Mouse (Mus musculus) hindbrain, embryonic 16.5 days (tissue): ENCODE results near the gene Pigh. TPM values are rescaled to one million over a fixed set of nuclear protein-coding genes. Genes with fewer than 3 reads are reported as not detected.

ENCODE experiments used
- ATAC-seq: fragments of 200-750 bp; cut with Nextera tagmentation; 2 replicates; pipeline ENCODE4 v1.8.0; 2017; ENCODE audit warnings: moderate TSS enrichment, moderate library complexity
- H3K27ac ChIP-seq: fragments of 300-500 bp; sonication (generic); 2 replicates; pipeline ENCODE4 v1.5.1; 2014; ENCODE audit warnings: low read depth, mild to moderate bottlenecking, control low read depth, low read length, moderate library complexity
- H3K27me3 ChIP-seq: fragments of 300-500 bp; sonication (generic); replicated peaks from 2 replicates; pipeline ENCODE4 v1.6.1; 2014; ENCODE audit warnings: low read length; ENCODE audit not compliant: control insufficient read depth, insufficient read depth
- H3K36me3 ChIP-seq: fragments of 300-500 bp; sonication (generic); 2 replicates; pipeline ENCODE4 v1.6.1; 2014; ENCODE audit warnings: mild to moderate bottlenecking, low read length, moderate library complexity, mixed read lengths; ENCODE audit not compliant: control insufficient read depth, insufficient read depth
- H3K4me1 ChIP-seq: fragments of 300-500 bp; sonication (generic); 2 replicates; pipeline ENCODE4 v1.6.1; 2014; ENCODE audit warnings: low read depth, low read length; ENCODE audit not compliant: control insufficient read depth, insufficient read depth
- H3K4me2 ChIP-seq: fragments of 300-500 bp; sonication (generic); 2 replicates; pipeline ENCODE4 v1.6.1; 2014; ENCODE audit warnings: mild to moderate bottlenecking, low read length, control low read depth, moderate library complexity
- H3K4me3 ChIP-seq: fragments of 300-500 bp; sonication (generic); 2 replicates; pipeline ENCODE4 v1.5.1; 2014; ENCODE audit warnings: mild to moderate bottlenecking, low read length, control low read depth, moderate library complexity
- H3K9ac ChIP-seq: fragments of 300-500 bp; sonication (generic); 2 replicates; pipeline ENCODE4 v1.6.1; 2014; ENCODE audit warnings: low read depth, mild to moderate bottlenecking, control low read depth, low read length, moderate library complexity
- H3K9me3 ChIP-seq: fragments of 300-500 bp; sonication (generic); 2 replicates; pipeline ENCODE4 v1.6.1; 2014; ENCODE audit warnings: mild to moderate bottlenecking, low read length, moderate library complexity; ENCODE audit not compliant: control insufficient read depth
- WGBS: fragments of 180-500 bp; shearing (Covaris S2); extraction: QIAGEN DNeasy Blood & Tissue Kit; methylation state at CpG from one replicate; pipeline ENCODE4 v1.1.7; 2014; 5-methylcytosine and 5-hydroxymethylcytosine counted together
- polyA plus RNA-seq: library from polyadenylated mRNA; unstranded; fragments of >200 nt; fragmentation: Nextera tagmentation; extraction: Ambion mirVana; gene quantifications from 2 replicates; pipeline ENCODE4 v1.2.1, GENCODE M21; 2015

Pigh gene
- polyA plus RNA-seq, 1 experiment from 2014 or later, result 20.2 TPM

DNA sequence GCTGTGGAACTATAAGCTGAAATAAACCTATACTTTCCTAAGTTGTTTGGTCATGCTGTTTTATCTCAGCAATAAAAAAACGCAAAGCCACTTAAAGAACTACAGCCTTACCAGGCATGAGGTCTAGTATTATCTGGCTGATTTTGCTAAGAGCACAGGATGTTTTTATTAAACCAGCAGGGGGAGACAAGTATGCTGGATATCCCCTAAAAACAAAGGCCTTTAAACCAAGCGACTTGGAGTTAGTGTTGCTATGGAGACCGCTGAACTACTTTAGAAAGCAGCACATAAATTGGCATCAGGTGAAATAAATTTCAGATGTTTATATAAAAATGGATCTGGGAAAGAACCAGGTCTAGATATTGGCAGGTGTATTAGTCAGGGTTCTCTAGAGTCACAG is 33.4 kb upstream of the Pigh start:
- H3K27me3 ChIP-seq, result no peaks in the 10 kb centered on the region
- H3K4me1 ChIP-seq, result no peaks in the 10 kb centered on the region
- ATAC-seq, result peak; percentile 81
- no peak overlapping the region for H3K9ac ChIP-seq
- H3K4me3 ChIP-seq, result no peak overlapping the region
- no peaks in the 10 kb centered on the region for H3K9me3 ChIP-seq
- WGBS, result 32% methylated on average over 3 of the region's 3 CpGs
- no peak overlapping the region for H3K4me2 ChIP-seq
- no peak overlapping the region for H3K27ac ChIP-seq
- no peaks in the 10 kb centered on the region for H3K36me3 ChIP-seq

- no peak for ATAC-seq
- Histone ChIP-seq H3K27me3 (no peaks in the 10 kb centered on the region), H3K36me3 (no peaks in the 10 kb centered on the region), H3K4me2 (no peak overlapping the region), H3K4me3 (no peak overlapping the region), H3K27ac (no peak overlapping the region), H3K9ac (no peak overlapping the region), H3K9me3 (no peaks in the 10 kb centered on the region), H3K4me1 (no peaks in the 10 kb centered on the region)
- 92% methylated on average over 4 of the region's 4 CpGs for WGBS
Observed at GRCm38 (mm10) chr12:79118991-79119390, 29.5 kb upstream of the Pigh start.

DNA sequence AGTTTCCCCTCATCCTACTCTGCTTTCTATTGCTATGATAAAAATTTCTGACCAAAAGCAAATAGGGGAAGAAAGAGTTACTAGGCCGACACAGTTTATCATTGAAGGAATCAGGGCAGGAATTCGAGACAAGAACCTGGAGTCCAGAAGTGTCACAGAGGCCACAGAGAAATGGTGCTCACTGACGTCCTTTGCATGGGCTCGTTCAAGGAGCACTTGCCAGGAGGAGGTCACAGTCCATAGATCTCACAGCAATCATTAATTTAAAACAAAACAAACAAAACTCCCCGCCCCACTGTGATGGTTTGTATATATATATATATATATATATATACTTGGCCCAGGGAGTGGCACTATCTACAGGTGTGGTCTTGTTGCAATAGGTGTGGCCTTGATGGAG is 15.9 kb upstream of the Pigh start:
- Histone ChIP-seq H3K4me2 (no peak overlapping the region), H3K27me3 (no peaks in the 10 kb centered on the region), H3K36me3 (no peaks in the 10 kb centered on the region), H3K9ac (no peak overlapping the region), H3K9me3 (no peaks in the 10 kb centered on the region), H3K4me3 (no peak overlapping the region), H3K27ac (no peak overlapping the region), H3K4me1 (no peaks in the 10 kb centered on the region)
- 88% methylated on average over 5 of the region's 5 CpGs for WGBS
- ATAC-seq, result no peak

DNA sequence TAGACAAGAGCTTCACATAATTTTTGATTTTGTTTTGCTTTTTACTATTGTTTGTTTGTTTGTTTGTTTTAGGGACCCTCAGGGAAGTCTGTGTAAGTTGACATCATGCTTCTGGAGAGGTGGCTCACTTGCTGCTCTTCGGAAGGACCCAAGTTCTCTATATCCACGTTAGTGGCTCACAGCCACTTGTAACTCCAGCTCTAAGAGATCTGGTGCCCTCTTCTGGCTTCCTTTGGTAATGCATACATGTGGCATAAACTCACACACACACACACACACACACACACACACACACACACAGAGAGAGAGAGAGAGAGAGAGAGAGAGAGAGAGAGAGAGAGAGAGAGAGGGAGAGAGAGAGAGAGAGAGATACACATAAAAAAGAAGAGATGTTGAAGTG is 15.1 kb upstream of the Pigh start:
- no peak overlapping the region for H3K4me3 ChIP-seq
- no peaks in the 10 kb centered on the region for H3K27me3 ChIP-seq
- ATAC-seq, result no peak
- no peak overlapping the region for H3K4me2 ChIP-seq
- H3K9me3 ChIP-seq, result no peaks in the 10 kb centered on the region
- no peak overlapping the region for H3K9ac ChIP-seq
- no peak overlapping the region for H3K27ac ChIP-seq
- H3K36me3 ChIP-seq, result no peaks in the 10 kb centered on the region
- H3K4me1 ChIP-seq, result no peaks in the 10 kb centered on the region
- 78% methylated on average over 2 of the region's 2 CpGs for WGBS

DNA sequence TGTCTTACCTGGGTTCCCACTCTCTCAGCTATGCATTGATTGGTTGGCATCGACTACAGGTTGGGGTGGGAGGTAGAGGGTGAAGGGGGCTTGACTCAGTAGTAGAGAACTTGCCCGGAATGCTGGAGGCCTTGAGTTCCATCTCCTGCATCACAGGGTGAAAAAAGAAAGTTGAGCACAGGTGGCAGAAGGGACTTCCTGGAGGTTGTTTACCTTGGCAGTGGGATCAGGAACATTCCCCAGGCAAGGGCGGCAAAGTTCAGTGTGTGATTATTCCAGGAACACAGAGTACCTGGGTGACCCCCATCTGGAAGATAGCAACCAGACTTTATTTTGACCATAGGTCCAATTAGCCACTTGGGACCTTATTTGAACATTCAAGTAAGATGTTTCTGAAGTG is 14.3 kb upstream of the Pigh start:
- WGBS, result 97% methylated on average over 3 of the region's 3 CpGs

GRCm38 (mm10) chr12:79097106-79097752 is 7.8 kb upstream of the Pigh start:
- Histone ChIP-seq H3K4me3 (no peak overlapping the region), H3K9ac (no peak overlapping the region), H3K36me3 (no peaks in the 10 kb centered on the region), H3K27ac (no peak overlapping the region), H3K27me3 (no peaks in the 10 kb centered on the region), H3K4me1 (no peaks in the 10 kb centered on the region), H3K4me2 (no peak overlapping the region), H3K9me3 (no peaks in the 10 kb centered on the region)
- ATAC-seq, result no peak
- WGBS, result 62% methylated on average over 3 of the region's 3 CpGs

More for the DNA sequence above, 14.3 kb upstream of the Pigh start:
- Histone ChIP-seq H3K9me3 (no peaks in the 10 kb centered on the region), H3K4me2 (no peak overlapping the region), H3K9ac (no peak overlapping the region), H3K4me1 (no peaks in the 10 kb centered on the region), H3K36me3 (no peaks in the 10 kb centered on the region), H3K27ac (no peak overlapping the region), H3K4me3 (no peak overlapping the region), H3K27me3 (no peaks in the 10 kb centered on the region)
- ATAC-seq, result no peak

GRCm38 (mm10) chr12:79092569-79092968 is 3.1 kb upstream of the Pigh start:
- no peaks in the 10 kb centered on the region for H3K9me3 ChIP-seq
- H3K4me2 ChIP-seq, result no peak overlapping the region
- H3K9ac ChIP-seq, result no peak overlapping the region
- ATAC-seq, result no peak
- WGBS, result 50% methylated on average over 4 of the region's 4 CpGs
- peaks cover 8% of the 10 kb centered on the region; the same call in 1 of the 2 replicates for H3K4me1 ChIP-seq
- no peak overlapping the region for H3K4me3 ChIP-seq
- no peaks in the 10 kb centered on the region for H3K36me3 ChIP-seq
- H3K27me3 ChIP-seq, result no peaks in the 10 kb centered on the region
- H3K27ac ChIP-seq, result no peak overlapping the region

GRCm38 (mm10) chr12:79073362-79073761 is 16.1 kb downstream of the Pigh start:
- H3K27me3 ChIP-seq, result no peaks in the 10 kb centered on the region
- no peak for ATAC-seq
- H3K9ac ChIP-seq, result no peak overlapping the region
- H3K27ac ChIP-seq, result no peak overlapping the region
- no peak overlapping the region for H3K4me2 ChIP-seq
- no peaks in the 10 kb centered on the region for H3K4me1 ChIP-seq
- H3K9me3 ChIP-seq, result no peaks in the 10 kb centered on the region
- WGBS, result 96% methylated on average over 6 of the region's 6 CpGs
- H3K36me3 ChIP-seq, result peaks cover 21% of the 10 kb centered on the region; the same call in 1 of the 2 replicates
- H3K4me3 ChIP-seq, result no peak overlapping the region

DNA sequence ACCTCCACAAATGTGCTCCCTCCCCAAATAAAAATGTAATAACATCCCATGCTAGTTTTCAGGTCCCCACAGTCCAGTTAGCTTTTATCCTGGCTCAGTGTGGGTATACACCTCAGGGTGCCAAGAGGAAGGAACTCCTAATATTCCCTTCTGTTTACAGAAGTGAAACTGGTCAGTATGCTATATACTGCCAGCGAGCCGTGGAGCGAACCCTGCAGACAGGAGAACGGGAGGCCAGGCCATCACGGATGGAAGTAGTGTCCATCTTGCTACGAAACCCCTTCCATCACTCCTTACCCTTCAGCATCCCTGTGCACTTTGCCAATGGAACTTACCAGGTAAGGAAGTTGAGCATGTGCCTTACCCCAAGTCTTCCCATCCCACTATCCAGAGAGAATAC is 16.9 kb downstream of the Pigh start:
- peaks cover 18% of the 10 kb centered on the region; the same call in 1 of the 2 replicates for H3K36me3 ChIP-seq
- 92% methylated on average over 6 of the region's 6 CpGs for WGBS
- H3K27me3 ChIP-seq, result no peaks in the 10 kb centered on the region
- H3K4me3 ChIP-seq, result no peak overlapping the region
- no peak for ATAC-seq
- H3K27ac ChIP-seq, result no peak overlapping the region
- no peaks in the 10 kb centered on the region for H3K4me1 ChIP-seq
- no peaks in the 10 kb centered on the region for H3K9me3 ChIP-seq
- H3K4me2 ChIP-seq, result no peak overlapping the region
- no peak overlapping the region for H3K9ac ChIP-seq
